Mouse (Mus musculus) hindbrain, embryonic 13.5 days (tissue): ENCODE data around the gene Ptafr. TPM values are rescaled to one million over a fixed set of nuclear protein-coding genes. Genes with fewer than 3 reads are reported as not detected.

ENCODE experiments used
- ATAC-seq: fragments of 200-750 bp; cut with Nextera tagmentation; 2 replicates; pipeline ENCODE4 v1.8.0; 2017; ENCODE audit warnings: moderate TSS enrichment; ENCODE audit not compliant: low FRiP score
- H3K27ac ChIP-seq: fragments of 300-500 bp; sonication (generic); 2 replicates; pipeline ENCODE4 v1.5.1; 2015; ENCODE audit warnings: inconsistent platforms, mild to moderate bottlenecking, moderate library complexity
- H3K27me3 ChIP-seq: fragments of 300-500 bp; sonication (generic); 2 replicates; pipeline ENCODE4 v1.6.1; 2015; ENCODE audit warnings: mild to moderate bottlenecking, inconsistent platforms
- H3K36me3 ChIP-seq: fragments of 300-500 bp; sonication (generic); 2 replicates; pipeline ENCODE4 v1.6.1; 2015; ENCODE audit warnings: mild to moderate bottlenecking, inconsistent platforms
- H3K4me1 ChIP-seq: fragments of 300-500 bp; sonication (generic); replicated peaks from 2 replicates; pipeline ENCODE4 v1.6.1; 2015; ENCODE audit warnings: inconsistent platforms
- H3K4me2 ChIP-seq: fragments of 300-500 bp; sonication (generic); 2 replicates; pipeline ENCODE4 v1.6.1; 2015; ENCODE audit warnings: inconsistent platforms, mild to moderate bottlenecking, moderate library complexity
- H3K4me3 ChIP-seq: fragments of 300-500 bp; sonication (generic); 2 replicates; pipeline ENCODE4 v1.5.1; 2015; ENCODE audit warnings: mild to moderate bottlenecking, inconsistent platforms
- H3K9ac ChIP-seq: fragments of 300-500 bp; sonication (generic); 2 replicates; pipeline ENCODE4 v1.6.1; 2015; ENCODE audit warnings: mild to moderate bottlenecking, inconsistent platforms
- H3K9me3 ChIP-seq: fragments of 300-500 bp; sonication (generic); 2 replicates; pipeline ENCODE4 v1.6.1; 2016; ENCODE audit warnings: inconsistent platforms
- WGBS: fragments of 180-500 bp; shearing (Covaris S2); methylation state at CpG from one replicate; pipeline ENCODE4 v1.1.7; 2015; 5-methylcytosine and 5-hydroxymethylcytosine counted together
- polyA plus RNA-seq: library from polyadenylated mRNA; unstranded; fragments of >200 nt; fragmentation: Nextera tagmentation; extraction: Ambion mirVana; gene quantifications from 2 replicates; pipeline ENCODE4 v1.2.1, GENCODE M21; 2015

Ptafr gene
- polyA plus RNA-seq: 0.82 and 0.83 TPM in 2 replicates

GRCm38 (mm10) chr4:132563965-132564364, at the start of gene Ptafr:
TSS of gene Ptafr (plus strand) at chr4:132564067.
- H3K9me3 ChIP-seq: no peaks in the 10 kb centered on the region
- no peaks in the 10 kb centered on the region for H3K27me3 ChIP-seq
- H3K36me3 ChIP-seq: no peaks in the 10 kb centered on the region
- WGBS: 43% methylated on average over 4 of the region's 4 CpGs
- H3K4me3 ChIP-seq: no peak within 1 kb of the TSS
- H3K4me1 ChIP-seq: no peaks in the 10 kb centered on the region
- H3K9ac ChIP-seq: no peak within 1 kb of the TSS
- H3K27ac ChIP-seq: no peak within 1 kb of the TSS
- ATAC-seq: no peak
- no peak within 1 kb of the TSS for H3K4me2 ChIP-seq

GRCm38 (mm10) chr4:132514555-132515135, 49.2 kb upstream of the Ptafr start:
- H3K4me3 ChIP-seq: peak overlapping the region; percentile 42
- peak overlapping the region; percentile 83 for H3K4me2 ChIP-seq
- H3K9me3 ChIP-seq: no peaks in the 10 kb centered on the region
- H3K4me1 ChIP-seq: peaks cover 17% of the 10 kb centered on the region
- WGBS: 2% methylated on average over 21 of the region's 21 CpGs
- peaks cover 8% of the 10 kb centered on the region for H3K27me3 ChIP-seq
- peak overlapping the region; percentile 52; the same call in 1 of the 2 replicates for H3K27ac ChIP-seq
- H3K9ac ChIP-seq: peak overlapping the region; percentile 53; the same call in 1 of the 2 replicates
- ATAC-seq: no peak
- H3K36me3 ChIP-seq: no peaks in the 10 kb centered on the region

GRCm38 (mm10) chr4:132515369-132516155, 48.3 kb upstream of the Ptafr start:
- 23% methylated on average over 22 of the region's 22 CpGs for WGBS
- H3K4me1 ChIP-seq: peaks cover 17% of the 10 kb centered on the region
- ATAC-seq: peak; percentile 92
- peak overlapping the region; percentile 83 for H3K4me2 ChIP-seq
- H3K9ac ChIP-seq: peak overlapping the region; percentile 53; the same call in 1 of the 2 replicates
- H3K27ac ChIP-seq: peak overlapping the region; percentile 67
- no peaks in the 10 kb centered on the region for H3K36me3 ChIP-seq
- H3K27me3 ChIP-seq: peaks cover 8% of the 10 kb centered on the region
- peak overlapping the region; percentile 42 for H3K4me3 ChIP-seq
- H3K9me3 ChIP-seq: no peaks in the 10 kb centered on the region

- no peak overlapping the region for H3K4me3 ChIP-seq
- H3K9ac ChIP-seq: no peak overlapping the region
- peaks cover 17% of the 10 kb centered on the region for H3K4me1 ChIP-seq
- ATAC-seq: no peak
- no peaks in the 10 kb centered on the region for H3K36me3 ChIP-seq
- H3K27me3 ChIP-seq: peaks cover 8% of the 10 kb centered on the region
- WGBS: 61% methylated on average over 8 of the region's 8 CpGs
- H3K9me3 ChIP-seq: no peaks in the 10 kb centered on the region
- no peak overlapping the region for H3K4me2 ChIP-seq
- H3K27ac ChIP-seq: no peak overlapping the region
Measured at GRCm38 (mm10) chr4:132518066-132518465, 45.8 kb upstream of the Ptafr start.

- H3K9me3 ChIP-seq: no peaks in the 10 kb centered on the region
- over 99% methylated on average over 3 of the region's 3 CpGs for WGBS
- no peak overlapping the region for H3K4me3 ChIP-seq
- H3K36me3 ChIP-seq: no peaks in the 10 kb centered on the region
- no peak for ATAC-seq
- peaks cover 15% of the 10 kb centered on the region for H3K4me1 ChIP-seq
- H3K9ac ChIP-seq: no peak overlapping the region
- H3K27me3 ChIP-seq: no peaks in the 10 kb centered on the region
- H3K4me2 ChIP-seq: no peak overlapping the region
- H3K27ac ChIP-seq: no peak overlapping the region
Measured at GRCm38 (mm10) chr4:132519188-132519587, 44.7 kb upstream of the Ptafr start.

DNA sequence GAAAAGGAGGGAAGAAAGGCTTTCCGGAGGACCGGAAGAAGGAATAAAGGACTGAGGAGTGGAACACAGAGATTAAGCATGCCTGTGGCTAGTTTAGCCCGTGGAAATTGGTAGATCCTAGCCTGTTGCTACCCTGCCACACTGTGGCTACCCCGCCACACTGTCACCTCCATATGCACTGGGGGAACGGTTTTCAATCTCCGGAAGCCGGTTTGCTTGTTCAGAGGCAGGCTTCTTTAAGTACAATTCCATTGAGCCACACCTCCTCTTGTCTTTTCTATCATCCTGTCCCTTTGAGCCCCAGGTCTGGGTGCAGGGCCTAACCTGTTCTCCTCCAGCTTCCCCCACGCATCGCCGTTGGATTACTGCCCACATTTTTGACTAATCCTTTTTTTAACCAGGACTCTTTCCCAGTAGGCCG, 39.5 kb upstream of the Ptafr start:
- 20% methylated on average over 11 of the region's 11 CpGs for whole genome bisulfite sequencing
- Histone ChIP-seq H3K4me3 (no peak overlapping the region), H3K27me3 (no peaks in the 10 kb centered on the region), H3K27ac (no peak overlapping the region), H3K4me2 (no peak overlapping the region), H3K9me3 (no peaks in the 10 kb centered on the region), H3K36me3 (peaks cover under 1% of the 10 kb centered on the region), H3K9ac (peak overlapping the region; percentile 13; the same call in 1 of the 2 replicates), H3K4me1 (no peaks in the 10 kb centered on the region)
- no peak for ATAC-seq

DNA sequence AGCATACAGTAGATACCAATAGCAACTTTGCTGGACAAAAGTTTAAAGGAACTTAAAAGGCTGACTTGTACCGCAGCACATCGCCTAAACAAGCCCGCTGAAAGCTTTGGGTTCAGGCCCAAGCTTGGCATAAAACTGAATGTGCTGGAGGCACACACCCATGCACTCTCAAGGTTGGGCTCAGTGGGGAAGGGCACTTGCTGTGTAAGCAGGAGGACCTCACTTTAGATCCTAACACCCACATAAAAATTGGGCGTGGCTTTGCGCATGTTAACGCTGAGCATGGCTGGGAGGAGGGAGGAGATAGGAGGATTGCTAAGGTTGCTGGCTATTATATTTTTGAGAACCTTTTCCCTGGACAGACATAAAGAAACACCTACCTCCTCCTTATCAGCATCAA, 39.1 kb upstream of the Ptafr start:
- peak overlapping the region; percentile 13; the same call in 1 of the 2 replicates for H3K9ac ChIP-seq
- no peak overlapping the region for H3K4me3 ChIP-seq
- ATAC-seq: no peak
- H3K36me3 ChIP-seq: peaks cover 6% of the 10 kb centered on the region
- 56% methylated on average over 6 of the region's 6 CpGs for WGBS
- no peaks in the 10 kb centered on the region for H3K4me1 ChIP-seq
- no peaks in the 10 kb centered on the region for H3K27me3 ChIP-seq
- H3K4me2 ChIP-seq: no peak overlapping the region
- no peak overlapping the region for H3K27ac ChIP-seq
- no peaks in the 10 kb centered on the region for H3K9me3 ChIP-seq

GRCm38 (mm10) chr4:132526678-132527077, 37.2 kb upstream of the Ptafr start:
- H3K36me3 ChIP-seq: peaks cover 18% of the 10 kb centered on the region
- no peak for ATAC-seq
- H3K4me3 ChIP-seq: no peak overlapping the region
- H3K4me1 ChIP-seq: peaks cover 9% of the 10 kb centered on the region
- H3K9me3 ChIP-seq: no peaks in the 10 kb centered on the region
- 52% methylated on average over 2 of the region's 2 CpGs for WGBS
- no peak overlapping the region for H3K4me2 ChIP-seq
- H3K27ac ChIP-seq: no peak overlapping the region
- no peak overlapping the region for H3K9ac ChIP-seq
- no peaks in the 10 kb centered on the region for H3K27me3 ChIP-seq

DNA sequence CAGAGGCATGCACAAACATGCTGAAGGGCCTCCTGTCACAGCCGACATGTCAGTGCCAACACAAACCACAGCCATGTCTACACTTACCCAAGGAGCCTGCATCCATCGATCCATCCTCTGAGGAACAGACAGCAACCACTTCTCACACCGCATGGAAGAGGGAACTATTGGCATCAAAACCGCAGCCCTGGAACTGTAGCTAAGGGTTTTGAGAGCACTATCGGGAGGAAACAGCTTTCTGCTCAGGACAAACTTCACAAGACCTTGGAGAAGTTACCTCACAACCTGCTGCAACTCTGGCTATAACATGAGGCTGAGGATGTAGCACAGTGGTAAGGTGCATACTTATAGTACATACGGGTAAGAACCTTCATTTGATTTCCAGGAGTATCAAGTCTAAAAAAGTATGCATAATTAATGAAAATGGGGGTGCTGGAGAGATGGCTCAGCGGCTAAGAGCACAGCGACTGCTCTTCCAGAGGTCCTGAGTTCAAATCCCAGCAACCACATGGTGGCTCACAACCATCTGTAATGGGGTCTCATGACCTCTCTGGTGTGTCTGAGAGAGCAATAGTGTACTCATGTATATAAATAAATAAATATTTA, 35.8 kb upstream of the Ptafr start:
- H3K27me3 ChIP-seq: no peaks in the 10 kb centered on the region
- H3K4me1 ChIP-seq: peaks cover 21% of the 10 kb centered on the region
- 96% methylated on average over 8 of the region's 8 CpGs for WGBS
- H3K4me2 ChIP-seq: no peak overlapping the region
- H3K9ac ChIP-seq: no peak overlapping the region
- no peak overlapping the region for H3K4me3 ChIP-seq
- peaks cover 18% of the 10 kb centered on the region for H3K36me3 ChIP-seq
- no peak overlapping the region for H3K27ac ChIP-seq
- H3K9me3 ChIP-seq: no peaks in the 10 kb centered on the region
- ATAC-seq: no peak

GRCm38 (mm10) chr4:132529344-132529743, 34.5 kb upstream of the Ptafr start:
- Histone ChIP-seq H3K27me3 (no peaks in the 10 kb centered on the region), H3K36me3 (peaks cover 18% of the 10 kb centered on the region), H3K4me1 (peaks cover 25% of the 10 kb centered on the region), H3K9me3 (no peaks in the 10 kb centered on the region), H3K27ac (no peak overlapping the region), H3K4me2 (no peak overlapping the region), H3K4me3 (no peak overlapping the region), H3K9ac (no peak overlapping the region)
- WGBS: 91% methylated on average over 4 of the region's 4 CpGs
- no peak for ATAC-seq

- H3K4me2 ChIP-seq: no peak overlapping the region
- H3K4me3 ChIP-seq: no peak overlapping the region
- H3K9me3 ChIP-seq: no peaks in the 10 kb centered on the region
- ATAC-seq: no peak
- H3K27ac ChIP-seq: no peak overlapping the region
- no peaks in the 10 kb centered on the region for H3K27me3 ChIP-seq
- H3K4me1 ChIP-seq: peaks cover 30% of the 10 kb centered on the region
- WGBS: 93% methylated on average over 20 of the region's 20 CpGs
- H3K9ac ChIP-seq: no peak overlapping the region
- H3K36me3 ChIP-seq: peaks cover 18% of the 10 kb centered on the region
Measured at GRCm38 (mm10) chr4:132530033-132530804, 33.6 kb upstream of the Ptafr start.

DNA sequence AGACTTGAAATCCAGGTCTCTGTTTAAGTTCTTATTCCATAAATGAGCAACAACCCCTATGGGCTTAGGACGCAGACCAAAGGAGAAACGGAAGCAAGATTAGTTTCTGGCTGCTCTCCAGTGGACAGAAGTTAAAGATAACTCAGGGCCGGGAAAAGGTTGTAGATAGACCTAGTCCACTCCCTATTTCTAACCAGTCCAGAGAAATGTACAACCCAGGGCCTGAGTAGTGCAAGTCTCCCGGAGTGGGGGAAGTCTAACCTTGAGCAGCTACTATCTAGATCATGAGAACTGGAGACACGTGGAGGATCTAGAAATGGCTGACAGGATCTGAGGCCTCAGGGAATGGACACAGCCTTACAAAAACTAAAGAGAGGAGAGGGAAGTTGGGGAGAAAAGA, 31.4 kb upstream of the Ptafr start:
- H3K27ac ChIP-seq: peak overlapping the region; percentile 99
- no peak for ATAC-seq
- H3K9ac ChIP-seq: peak overlapping the region; percentile 95
- peaks cover 18% of the 10 kb centered on the region for H3K36me3 ChIP-seq
- peaks cover 47% of the 10 kb centered on the region for H3K4me1 ChIP-seq
- H3K4me2 ChIP-seq: peak overlapping the region; percentile 88
- no peaks in the 10 kb centered on the region for H3K27me3 ChIP-seq
- peak overlapping the region; percentile 72 for H3K4me3 ChIP-seq
- 33% methylated on average over 5 of the region's 5 CpGs for WGBS
- H3K9me3 ChIP-seq: no peaks in the 10 kb centered on the region
